Mouse (Mus musculus): ENCODE results near the gene Ctnnal1.

Ctnnal1 gene

DNA sequence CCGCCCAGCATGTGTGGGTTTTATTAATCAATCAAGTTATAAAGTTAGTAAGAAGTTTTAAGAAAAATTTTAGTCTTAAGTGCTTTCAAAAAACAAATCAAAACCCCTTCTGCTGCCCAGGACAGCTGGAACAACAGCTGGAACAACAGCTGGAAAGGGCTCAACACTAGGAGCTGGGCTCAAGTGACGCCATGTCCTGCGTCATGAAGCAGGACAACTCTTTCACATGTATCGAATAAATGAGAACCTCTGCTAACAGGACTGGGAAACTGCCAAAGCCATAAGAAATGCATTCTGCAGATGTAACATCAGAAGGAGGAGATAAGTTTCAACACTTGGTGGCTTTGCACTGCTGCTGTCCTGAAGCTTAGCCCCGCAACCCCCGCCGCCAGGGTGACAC lies 14.0 kb upstream of the Ctnnal1 start:
- TF ChIP-seq GATA4 (IDR thresholded peaks at IDR 0.05; ENCODE audit: insufficient replicate concordance, low read length) = no peak

DNA sequence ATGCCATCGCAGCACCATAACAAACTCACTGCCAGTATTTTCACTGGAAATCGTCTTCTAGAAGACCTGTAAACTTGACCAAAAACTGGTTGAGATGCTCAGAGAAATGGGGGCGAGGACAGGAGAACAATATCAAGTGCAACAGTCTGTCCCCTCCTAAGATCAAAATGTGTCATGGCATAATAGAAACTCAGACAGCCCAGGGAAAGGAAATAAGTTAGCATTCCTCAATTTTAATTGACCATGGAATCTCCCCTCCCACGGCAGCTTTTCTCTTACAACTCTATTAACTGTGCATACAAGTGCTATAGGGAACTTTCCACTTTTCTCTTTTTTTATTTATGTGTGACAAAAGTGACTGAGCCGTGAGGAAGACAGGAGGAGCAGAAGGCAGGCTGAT lies 2.8 kb upstream of the Ctnnal1 start:
- no peak for TF ChIP-seq GATA4 (IDR thresholded peaks at IDR 0.05; ENCODE audit: insufficient replicate concordance, low read length)

DNA sequence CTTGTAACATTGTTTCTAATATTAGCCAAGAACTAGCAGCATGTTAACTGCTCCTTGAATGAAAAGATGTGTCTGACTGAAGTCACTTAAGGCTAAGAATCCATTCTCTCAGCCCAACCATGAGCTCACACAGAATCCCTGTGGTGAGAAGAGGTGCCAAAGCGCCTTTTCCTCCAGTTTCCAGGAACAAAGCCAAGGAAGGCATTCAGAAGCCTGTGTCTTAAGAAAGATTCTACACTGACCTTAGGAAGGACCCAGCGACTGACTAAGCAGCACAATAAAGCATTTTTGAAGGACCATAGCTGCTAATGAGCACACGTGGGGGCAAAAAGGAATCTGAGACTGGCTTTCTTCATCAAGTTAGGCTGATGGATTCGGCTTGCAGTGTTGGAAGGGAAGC lies 983 bp upstream of the Ctnnal1 start:
- TF ChIP-seq GATA4 (IDR thresholded peaks at IDR 0.05; ENCODE audit: insufficient replicate concordance, low read length) = no peak

DNA sequence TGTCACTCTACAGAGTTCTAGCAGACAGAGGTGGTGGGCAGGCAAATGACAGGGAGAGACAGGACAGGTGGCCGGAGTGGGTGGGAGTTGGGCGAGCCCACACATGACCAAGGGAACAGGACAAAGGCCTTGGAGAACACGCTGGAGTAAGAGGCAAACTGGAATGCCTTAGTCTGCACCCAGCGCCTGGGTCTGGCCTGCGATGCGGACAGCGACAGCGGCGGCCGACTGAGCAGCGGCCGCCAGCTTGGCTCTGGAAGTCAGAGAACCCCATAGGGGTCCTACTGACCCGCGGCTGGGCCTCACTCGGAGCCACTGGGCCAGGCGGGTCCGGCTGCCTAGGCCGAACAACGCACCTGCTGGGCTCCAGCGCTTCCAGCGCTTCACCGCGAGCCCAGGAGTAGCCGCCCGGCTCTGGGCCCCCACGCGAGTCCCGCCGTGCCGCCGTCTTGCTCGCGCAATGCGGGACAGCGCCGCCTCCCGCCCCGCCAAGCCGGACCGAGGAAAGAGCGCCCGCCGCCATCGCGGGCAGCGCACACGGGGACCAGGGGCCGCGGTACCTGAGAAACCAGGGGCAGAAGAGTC lies 479 bp downstream of the Ctnnal1 start:
- TF ChIP-seq GATA4 (IDR thresholded peaks at IDR 0.05; ENCODE audit: insufficient replicate concordance, low read length) = no peak

DNA sequence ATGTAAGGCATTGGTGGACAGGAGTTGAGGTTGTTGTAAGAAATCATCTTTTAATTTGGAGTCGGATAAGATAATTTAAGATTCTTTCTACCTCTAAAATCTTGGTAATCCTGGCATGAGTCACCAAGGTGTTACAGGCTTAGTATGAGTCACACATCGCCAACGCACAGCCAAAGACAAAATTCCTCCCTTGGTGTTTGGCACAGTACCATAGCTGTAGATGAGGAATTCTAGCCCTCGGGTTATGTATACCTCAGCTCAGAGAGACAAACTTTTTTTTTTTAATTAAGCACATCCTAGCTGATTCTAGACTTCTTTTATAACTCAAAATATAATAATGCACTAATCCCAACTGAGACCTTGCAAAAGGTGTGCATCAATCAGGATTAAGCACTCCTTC lies 972 bp downstream of the Ctnnal1 start:
- no peak for TF ChIP-seq GATA4 (IDR thresholded peaks at IDR 0.05; ENCODE audit: insufficient replicate concordance, low read length)

DNA sequence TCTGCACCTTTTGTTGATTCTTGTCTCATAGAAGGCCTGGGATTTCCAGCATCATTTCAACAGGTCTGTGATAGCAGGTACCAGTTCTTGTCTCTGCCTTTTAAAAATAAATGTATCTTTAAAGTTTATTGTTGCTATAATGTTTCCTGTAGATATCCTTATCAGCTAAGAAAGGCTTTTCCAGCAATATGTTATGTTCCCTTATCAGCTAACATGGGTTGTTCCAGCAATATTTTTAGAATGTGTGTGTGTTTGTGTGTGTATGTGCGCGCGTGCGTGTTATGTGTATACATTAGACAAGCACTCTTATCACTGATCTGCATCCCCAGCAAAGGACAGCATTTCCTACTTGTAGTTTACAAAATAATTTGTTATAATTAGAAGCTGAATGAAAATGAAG lies 3.4 kb downstream of the Ctnnal1 start:
- TF ChIP-seq GATA4 (IDR thresholded peaks at IDR 0.05; ENCODE audit: insufficient replicate concordance, low read length) = no peak

DNA sequence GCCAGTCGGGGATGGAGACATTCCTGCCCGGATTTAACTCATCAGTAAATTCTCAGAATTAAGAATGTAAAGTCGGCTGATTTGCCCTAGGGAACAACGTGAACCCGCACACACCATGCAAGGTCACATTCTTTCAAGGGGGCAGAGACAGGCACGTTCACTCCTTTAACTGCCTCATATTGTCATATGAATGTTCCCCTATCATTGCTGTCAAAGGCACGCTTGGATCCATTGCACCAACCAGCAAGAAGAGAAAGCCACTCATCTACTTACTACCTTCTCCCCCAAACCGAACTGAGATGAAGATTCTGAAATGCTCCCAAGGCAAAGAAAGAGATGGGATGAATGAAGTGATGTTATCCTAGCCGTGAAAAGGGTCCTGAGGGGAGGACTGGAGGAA lies 6.3 kb downstream of the Ctnnal1 start:
- TF ChIP-seq GATA4 (IDR thresholded peaks at IDR 0.05; ENCODE audit: insufficient replicate concordance, low read length) = no peak

DNA sequence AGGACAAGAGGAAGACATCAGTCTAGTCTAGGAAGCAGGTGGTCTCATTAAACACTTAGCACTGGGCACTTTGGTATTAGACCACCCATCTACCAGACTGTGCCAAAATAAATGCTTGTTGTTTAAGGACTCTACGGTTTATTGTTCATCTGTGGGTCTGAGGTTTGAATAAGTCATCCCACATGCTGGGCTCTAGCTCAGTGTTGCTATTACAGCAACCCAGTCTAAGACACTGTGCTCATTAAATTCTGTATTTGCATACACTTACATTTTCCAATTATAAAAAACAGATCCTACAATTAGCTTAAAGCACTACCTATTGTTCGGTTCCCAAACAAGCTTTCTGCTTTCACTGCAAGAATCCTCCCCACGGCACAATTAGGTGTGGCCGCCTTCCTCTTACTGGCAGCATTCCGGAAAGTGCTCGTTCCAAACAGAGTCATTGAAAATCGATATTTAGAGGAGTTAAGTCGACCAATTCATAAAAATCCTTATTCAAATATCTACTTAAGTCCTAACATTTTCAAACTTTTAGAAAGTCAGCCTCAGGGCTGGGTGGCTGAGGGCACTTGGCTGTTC lies 8.5 kb downstream of the Ctnnal1 start:
- TF ChIP-seq GATA4 (IDR thresholded peaks at IDR 0.05; ENCODE audit: insufficient replicate concordance, low read length) = no peak

DNA sequence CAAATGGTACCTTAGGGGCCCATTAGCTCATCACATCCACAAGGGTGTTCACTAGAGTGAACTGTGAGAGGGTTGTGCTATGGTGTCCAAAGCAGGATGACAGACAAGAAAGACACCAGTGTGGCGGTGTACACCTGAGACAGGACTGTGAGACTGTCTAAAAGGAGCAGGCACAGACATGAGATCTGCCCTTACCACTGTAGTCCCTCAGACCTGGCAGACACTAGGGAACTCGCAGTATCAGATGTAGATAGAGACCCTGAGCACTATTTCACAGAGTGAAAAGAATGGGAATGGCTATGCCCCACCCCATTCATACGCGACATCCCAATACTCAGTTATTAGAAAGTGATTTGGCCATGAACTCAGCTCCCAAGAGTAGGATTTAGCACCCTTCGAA lies 9.1 kb downstream of the Ctnnal1 start:
- no peak for TF ChIP-seq GATA4 (IDR thresholded peaks at IDR 0.05; ENCODE audit: insufficient replicate concordance, low read length)

DNA sequence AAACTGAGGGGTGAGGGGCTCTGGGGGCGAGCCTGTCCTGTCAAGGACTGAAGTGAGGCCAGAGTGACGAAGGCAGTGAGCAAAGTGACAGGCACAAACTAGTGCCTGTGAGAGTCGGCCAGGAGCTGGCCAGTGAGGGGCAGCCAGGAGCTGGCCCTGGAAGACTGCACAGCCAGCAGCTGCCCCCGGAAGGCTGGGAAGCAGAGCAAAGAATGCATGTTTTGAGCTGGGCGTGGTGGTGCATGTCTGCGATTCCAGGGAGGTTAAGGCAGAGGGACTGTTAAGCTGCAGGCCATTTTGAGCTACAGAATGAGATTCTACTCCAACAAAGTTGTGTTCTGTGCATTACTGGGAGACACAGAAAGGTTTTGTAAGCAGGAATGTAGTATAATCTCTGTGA lies 14.3 kb downstream of the Ctnnal1 start:
- TF ChIP-seq GATA4 (IDR thresholded peaks at IDR 0.05; ENCODE audit: insufficient replicate concordance, low read length) = no peak

DNA sequence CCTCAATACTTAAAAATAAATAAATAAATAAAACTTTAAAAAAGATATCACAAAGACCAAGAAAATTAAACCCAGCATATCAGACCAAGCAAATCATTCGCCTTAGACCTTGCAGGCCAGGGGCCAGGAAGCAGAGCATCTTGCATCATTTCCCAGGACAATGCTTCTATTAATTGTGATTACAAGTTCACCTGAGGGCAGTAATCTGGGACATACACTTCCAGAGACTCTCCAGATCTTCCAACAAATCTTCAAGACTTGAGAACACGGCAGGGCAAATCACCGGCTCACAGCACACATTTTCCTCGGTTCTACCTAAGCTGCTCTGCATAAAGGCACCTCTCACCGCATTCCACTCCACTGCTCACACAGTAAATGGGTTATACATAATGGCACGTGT lies 16.9 kb downstream of the Ctnnal1 start:
- TF ChIP-seq GATA4 (IDR thresholded peaks at IDR 0.05; ENCODE audit: insufficient replicate concordance, low read length) = no peak

DNA sequence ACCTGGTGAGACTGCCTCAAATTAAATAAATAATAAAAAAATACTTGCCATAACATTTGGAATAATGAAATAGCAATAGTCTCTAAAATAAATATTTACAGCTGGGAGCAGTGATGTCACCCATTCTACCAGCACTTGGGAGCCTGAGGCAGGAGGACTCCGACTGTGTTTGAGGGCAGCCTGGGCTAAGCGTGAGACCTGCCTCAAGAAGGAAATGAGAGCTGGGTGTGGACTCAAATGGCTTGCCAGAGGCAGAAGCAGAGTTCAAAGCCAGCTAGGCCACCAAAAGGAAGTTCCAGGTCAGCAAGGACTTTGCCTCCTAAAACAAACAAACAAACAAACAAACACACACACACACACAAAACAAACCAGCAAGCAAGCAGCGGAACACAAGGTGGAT lies 17.6 kb downstream of the Ctnnal1 start:
- no peak for TF ChIP-seq GATA4 (IDR thresholded peaks at IDR 0.05; ENCODE audit: insufficient replicate concordance, low read length)

DNA sequence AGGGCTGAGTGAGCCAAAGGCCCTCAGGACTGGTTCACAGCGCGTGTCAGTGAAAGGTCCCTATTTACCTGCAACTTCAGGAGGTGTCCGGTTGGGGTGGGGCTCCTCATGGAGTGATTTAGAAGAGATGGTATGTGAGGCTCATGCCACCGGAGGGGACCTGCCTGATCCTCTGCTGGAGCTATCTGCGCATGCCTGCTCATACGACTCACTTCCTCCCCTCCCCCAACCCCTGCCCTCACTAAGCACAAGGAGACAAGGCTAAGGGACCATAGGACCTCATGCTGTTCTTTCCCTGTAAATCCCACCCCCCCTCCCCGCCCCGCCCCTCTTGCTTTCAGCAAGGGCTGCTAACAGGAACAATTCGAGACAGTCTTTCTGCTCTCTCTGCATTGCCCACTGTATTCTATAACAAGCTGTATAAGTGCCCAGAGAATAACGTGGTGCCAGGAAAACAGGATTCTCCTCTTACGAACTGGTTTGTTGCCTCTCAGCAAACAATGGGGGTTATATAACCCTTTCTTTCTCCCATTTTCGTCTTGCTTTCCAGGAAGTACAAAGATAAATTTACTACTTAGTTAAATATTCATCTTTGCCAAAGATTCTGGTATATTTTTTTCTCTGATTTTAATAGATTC lies 19.0 kb downstream of the Ctnnal1 start:
- no peak for TF ChIP-seq GATA4 (IDR thresholded peaks at IDR 0.05; ENCODE audit: insufficient replicate concordance, low read length)

DNA sequence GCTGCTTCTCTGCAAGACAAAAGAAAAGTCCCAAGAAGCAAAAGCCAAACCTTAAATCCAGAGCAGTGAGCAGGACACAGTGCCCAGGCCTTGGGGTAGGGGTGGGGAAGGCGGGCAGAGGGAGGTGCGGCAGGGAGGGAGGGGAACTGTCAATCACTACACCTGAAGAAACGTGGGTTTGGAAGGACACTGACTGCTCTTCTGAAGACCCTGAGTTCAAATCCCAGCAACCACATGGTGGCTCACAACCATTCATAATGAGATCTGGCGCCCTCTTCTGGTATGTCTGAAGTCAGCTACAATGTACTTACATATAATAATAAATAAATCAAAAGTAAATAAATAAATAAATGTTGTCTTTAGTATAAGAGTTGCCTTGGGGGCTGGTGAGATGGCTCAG lies 20.1 kb downstream of the Ctnnal1 start:
- no peak for TF ChIP-seq GATA4 (IDR thresholded peaks at IDR 0.05; ENCODE audit: insufficient replicate concordance, low read length)

DNA sequence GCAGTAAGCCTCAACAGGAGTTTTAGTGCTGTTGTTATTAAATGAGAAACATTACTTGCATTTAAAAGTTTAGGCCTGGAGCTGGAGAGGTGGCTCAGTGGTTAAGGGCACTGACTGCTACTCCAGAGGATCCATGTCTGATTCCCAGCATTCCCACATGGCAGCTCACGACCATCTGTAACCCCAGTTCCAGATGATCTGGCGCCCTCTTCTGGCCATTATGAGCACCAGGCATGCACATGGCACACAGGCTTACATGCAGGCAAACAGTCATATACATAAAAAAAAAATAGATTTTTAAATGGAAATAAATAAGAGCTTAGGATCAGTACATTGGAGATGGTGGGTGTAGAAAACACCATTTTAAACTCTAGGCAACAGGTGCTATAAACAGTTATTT lies 21.0 kb downstream of the Ctnnal1 start:
- TF ChIP-seq GATA4 (IDR thresholded peaks at IDR 0.05; ENCODE audit: insufficient replicate concordance, low read length) = no peak

DNA sequence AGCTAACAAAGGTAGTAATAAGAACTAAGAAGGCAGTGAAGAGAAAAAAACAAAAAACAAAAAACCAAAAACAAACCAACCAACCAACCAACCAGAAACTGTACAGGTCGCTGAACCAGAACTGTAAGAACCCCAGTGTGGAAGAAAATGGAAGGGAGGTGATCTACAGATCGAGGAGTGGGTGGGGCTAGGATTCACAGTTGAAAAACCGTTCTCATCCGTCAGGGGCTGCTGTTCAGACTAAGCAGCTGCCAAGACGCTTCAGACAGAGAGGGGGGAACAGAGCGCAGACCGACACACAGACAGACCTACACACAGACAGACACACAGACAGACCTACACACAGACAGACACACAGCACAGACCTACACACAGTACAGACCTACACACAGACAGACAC lies 22.5 kb downstream of the Ctnnal1 start:
- TF ChIP-seq GATA4 (IDR thresholded peaks at IDR 0.05; ENCODE audit: insufficient replicate concordance, low read length) = no peak

DNA sequence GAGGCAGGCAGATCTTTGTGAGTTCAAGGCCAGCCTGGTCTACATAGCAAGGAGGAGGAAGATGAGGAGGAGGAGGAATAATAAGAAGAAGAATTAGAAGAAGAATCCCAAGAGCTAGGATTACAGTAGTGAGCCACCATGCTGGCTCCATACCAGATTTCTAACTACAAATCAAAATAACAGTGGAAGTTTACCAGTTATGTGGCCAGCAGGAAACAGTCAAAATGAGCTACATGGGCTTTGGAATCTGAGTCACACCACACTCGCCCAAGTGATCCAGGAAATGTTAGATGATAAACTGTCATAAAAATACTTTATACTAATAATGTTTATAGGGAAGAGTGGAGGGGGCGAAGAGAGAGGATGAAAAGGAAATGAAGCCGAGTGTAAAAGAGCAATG lies 24.7 kb downstream of the Ctnnal1 start:
- TF ChIP-seq GATA4 (IDR thresholded peaks at IDR 0.05; ENCODE audit: insufficient replicate concordance, low read length) = no peak
